Mouse (Mus musculus): ENCODE results near the gene Magi1.

DNA sequence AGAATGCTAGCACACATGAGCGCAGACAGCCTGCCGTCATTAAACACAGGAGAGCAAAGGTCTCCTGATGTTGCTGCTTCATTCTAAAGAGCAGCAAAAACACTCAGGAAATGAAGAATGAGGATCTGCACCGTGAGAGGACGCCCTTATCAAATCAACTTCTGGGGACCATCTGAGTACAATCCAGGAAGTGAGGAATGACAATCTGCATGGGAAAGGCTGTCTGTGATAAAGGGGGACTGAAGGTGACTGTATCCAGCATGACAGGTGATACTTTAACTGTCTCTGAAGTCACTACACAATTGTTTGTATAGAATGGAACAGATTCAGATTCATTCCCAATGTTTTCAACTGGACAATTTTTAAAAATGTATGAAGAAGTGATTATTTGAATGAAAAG, 456.8 kb downstream of the Magi1 start:
- TF ChIP-seq CTCF (IDR thresholded peaks at IDR 0.05; ENCODE audit: insufficient read depth, low read depth, low read length) (no peak), POLR2A (IDR thresholded peaks at IDR 0.05; ENCODE audit: insufficient read depth, low read depth, low read length) (no peak)

All from olfactory bulb, adult 2 months (tissue).